Mouse (Mus musculus) brain, embryonic 14.5 days (tissue): ENCODE results near the gene Jmjd8. TPM values are rescaled to one million over a fixed set of nuclear protein-coding genes. Genes with fewer than 3 reads are reported as not detected.

Experiments
- DNase-seq: peaks from one replicate; pipeline ENCODE4 v3.0.0-alpha.2; 2011; ENCODE audit warnings: low read depth
- CTCF ChIP-seq: fragments of 200-500 bp; IDR thresholded peaks from 2 replicates; pipeline ENCODE4 v1.5.1; 2012; ENCODE audit warnings: inconsistent platforms, mild to moderate bottlenecking, moderate library complexity, borderline replicate concordance; ENCODE audit not compliant: insufficient read depth, insufficient read length; ENCODE audit errors: extremely low read depth
- POLR2A ChIP-seq: fragments of 200-500 bp; IDR thresholded peaks from 2 replicates; pipeline ENCODE4 v1.6.1; 2012; ENCODE audit warnings: mild to moderate bottlenecking, inconsistent platforms, borderline replicate concordance; ENCODE audit not compliant: poor library complexity, insufficient read depth, insufficient read length, severe bottlenecking; ENCODE audit errors: extremely low read depth
- polyA plus RNA-seq: library from polyadenylated mRNA; depleted of rRNA; stranded (reverse); fragments of >200 nt; gene quantifications from 2 replicates; pipeline ENCODE4 v1.2.3, GENCODE M21; 2012; rRNA removed

The Jmjd8 gene
- polyA plus RNA-seq, 1 experiment = 80.0 TPM

GRCm38 (mm10) chr17:25877741-25878610, 49.3 kb downstream of the Jmjd8 start:
- no peak for TF ChIP-seq POLR2A
- TF ChIP-seq CTCF = no peak
- no peak for DNase-seq

- DNase-seq = no peak
- no peak for TF ChIP-seq CTCF
- TF ChIP-seq POLR2A = no peak
Observed at GRCm38 (mm10) chr17:25878611-25879180, 50.0 kb downstream of the Jmjd8 start.

DNA sequence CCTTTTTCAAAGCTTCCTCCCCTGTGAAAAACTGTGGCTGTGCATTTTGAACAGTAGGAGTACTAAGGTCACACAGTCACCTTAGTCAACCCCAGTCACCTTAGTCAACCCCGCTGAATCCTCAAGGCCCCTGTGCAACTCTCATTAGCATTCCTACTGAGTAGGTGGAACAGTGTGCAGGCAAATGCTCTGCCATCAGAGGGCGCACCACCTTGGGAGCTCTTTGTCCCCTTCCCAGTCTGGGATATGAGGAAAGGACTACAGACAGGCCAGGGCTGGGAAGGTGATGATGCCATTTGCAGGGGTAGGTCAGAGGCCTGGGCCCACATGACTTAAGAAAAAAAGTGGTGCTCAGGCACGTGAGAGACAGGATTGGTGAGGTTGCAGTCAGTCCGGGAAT, 50.6 kb downstream of the Jmjd8 start:
- TF ChIP-seq CTCF (peak; percentile 48; the same call in 1 of the 2 replicates), POLR2A (no peak)
- DNase-seq = no peak

- TF ChIP-seq CTCF (no peak), POLR2A (no peak)
- DNase-seq = no peak
Observed at GRCm38 (mm10) chr17:25879750-25880149, 51.1 kb downstream of the Jmjd8 start.

DNA sequence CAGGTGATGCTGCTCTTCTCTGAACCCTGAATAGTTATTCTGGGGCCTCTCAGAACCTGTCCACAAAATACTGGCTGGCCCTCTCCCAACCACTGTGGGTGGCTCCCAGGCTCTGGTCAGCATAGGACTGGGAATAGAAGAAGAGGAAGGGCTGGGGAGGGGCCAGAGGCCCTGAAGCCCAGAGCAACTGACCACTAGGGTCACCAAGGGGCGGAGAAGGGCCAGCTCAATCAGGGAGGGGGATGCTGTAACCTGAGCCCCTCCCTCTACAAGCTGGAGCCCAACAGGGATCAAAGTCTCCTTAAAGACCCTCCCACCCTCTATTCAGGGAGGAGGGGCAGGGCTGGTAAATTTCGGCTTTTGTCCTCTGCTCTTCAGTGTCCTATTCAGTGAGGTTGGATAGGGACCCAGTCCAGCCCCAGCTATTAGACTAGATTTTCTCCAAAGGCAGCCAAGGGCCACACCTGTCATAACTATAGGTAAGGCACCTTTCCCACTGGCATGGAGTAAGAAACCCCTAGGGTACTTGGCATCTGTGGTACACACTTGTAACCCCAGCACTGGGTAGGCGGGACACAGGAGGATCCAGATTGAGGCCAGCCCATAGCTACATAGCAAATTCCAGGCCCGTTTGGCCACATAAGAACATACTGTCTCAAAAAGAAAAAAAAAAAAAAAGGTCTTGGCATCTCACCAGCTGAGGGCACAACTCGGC, 51.7 kb downstream of the Jmjd8 start, which contains the start of gene Wfikkn1:
Gene Wfikkn1 (minus strand): TSS at position 663 of the 715 bp plus-strand sequence.
- DNase-seq = no peak
- TF ChIP-seq CTCF = no peak
- TF ChIP-seq POLR2A = no peak

DNA sequence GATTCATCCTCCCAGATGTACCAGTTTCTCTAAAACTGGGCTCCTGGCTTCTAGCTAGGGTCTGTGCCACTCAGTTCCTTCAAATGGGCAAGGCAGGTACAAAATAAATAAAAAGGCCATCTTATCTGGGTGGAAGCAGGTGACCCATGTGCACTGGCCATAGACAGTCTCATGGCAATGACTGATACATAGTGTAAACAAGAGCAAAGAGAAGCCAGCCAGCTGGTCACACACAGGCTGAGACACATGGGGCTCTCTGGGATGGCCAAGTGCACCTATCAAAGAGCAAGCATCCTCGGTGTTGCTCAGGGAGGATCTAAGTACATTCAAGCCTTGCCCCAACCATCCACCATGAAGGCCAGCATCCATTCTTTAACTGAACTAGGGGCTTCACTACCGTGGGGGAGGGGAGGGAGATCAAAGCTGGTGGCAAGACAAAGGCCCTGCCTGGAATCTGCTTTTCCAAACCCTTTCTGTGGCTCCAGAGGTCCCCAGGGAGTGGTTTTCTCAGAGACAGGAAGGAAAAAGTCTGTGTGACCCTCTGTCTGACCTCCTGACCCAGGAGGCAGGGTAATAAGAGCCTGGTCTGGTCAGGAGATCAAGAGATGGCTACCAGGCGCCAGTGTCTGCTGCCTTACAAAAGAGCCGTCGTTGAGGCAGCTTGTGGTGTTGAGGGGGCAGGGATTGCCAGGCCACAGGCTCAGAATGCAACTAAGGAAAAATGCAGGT, 52.4 kb downstream of the Jmjd8 start:
- DNase-seq = no peak
- TF ChIP-seq CTCF (no peak), POLR2A (no peak)

Other genes with a start within 250 kb of the Jmjd8 start
- 11.7 and 16.0 TPM in 2 replicates for gene Lmf1, start 249.8 kb upstream of the Jmjd8 start, polyA plus RNA-seq
- 0.90 and 1.1 TPM in 2 replicates for gene Gng13, start 111.7 kb upstream of the Jmjd8 start, polyA plus RNA-seq
- 12.4 and 18.7 TPM in 2 replicates for gene Chtf18, start 101.4 kb upstream of the Jmjd8 start, polyA plus RNA-seq
- 43.2 and 59.4 TPM in 2 replicates for gene Rpusd1, start 101.2 kb upstream of the Jmjd8 start, polyA plus RNA-seq
- 0.09 TPM in 1 of 2 replicates, not detected in the other for gene Mslnl, start 92.8 kb upstream of the Jmjd8 start, polyA plus RNA-seq
- 0.07 and 0.19 TPM in 2 replicates for gene Msln, start 74.5 kb upstream of the Jmjd8 start, polyA plus RNA-seq
- 26.7 and 30.6 TPM in 2 replicates for gene Narfl, start 55.1 kb upstream of the Jmjd8 start, polyA plus RNA-seq
- gene Haghl, start 43.2 kb upstream of the Jmjd8 start, polyA plus RNA-seq = 167 and 268 TPM in 2 replicates
- 0.08 and 0.11 TPM in 2 replicates for gene Ccdc78, start 42.3 kb upstream of the Jmjd8 start, polyA plus RNA-seq
- 93.9 and 145 TPM in 2 replicates for gene Fam173a, start 36.0 kb upstream of the Jmjd8 start, polyA plus RNA-seq
- 0.12 and 0.21 TPM in 2 replicates for gene AC134908.4, start 33.2 kb upstream of the Jmjd8 start, polyA plus RNA-seq
- gene Metrn, start 31.7 kb upstream of the Jmjd8 start, polyA plus RNA-seq = 107 and 109 TPM in 2 replicates
- gene Fbxl16, start 19.8 kb upstream of the Jmjd8 start, polyA plus RNA-seq = 91.8 and 101 TPM in 2 replicates
- 47.0 and 57.5 TPM in 2 replicates for gene Wdr24, start 5.2 kb upstream of the Jmjd8 start, polyA plus RNA-seq
- gene Stub1, start 4.5 kb downstream of the Jmjd8 start, polyA plus RNA-seq = 252 and 308 TPM in 2 replicates
- gene Rhbdl1, start 8.4 kb downstream of the Jmjd8 start, polyA plus RNA-seq = 56.2 and 67.3 TPM in 2 replicates
- 26.6 and 40.8 TPM in 2 replicates for gene Gm20683, start 12.9 kb downstream of the Jmjd8 start, polyA plus RNA-seq
- 88.4 and 111 TPM in 2 replicates for gene Rhot2, start 16.0 kb downstream of the Jmjd8 start, polyA plus RNA-seq
- gene Wdr90, start 32.6 kb downstream of the Jmjd8 start, polyA plus RNA-seq = 49.5 and 81.1 TPM in 2 replicates
- 11.7 and 14.8 TPM in 2 replicates for gene Mcrip2, start 39.9 kb downstream of the Jmjd8 start, polyA plus RNA-seq
- gene Mettl26, start 46.2 kb downstream of the Jmjd8 start, polyA plus RNA-seq = 71.4 and 89.5 TPM in 2 replicates
- 0.66 and 0.90 TPM in 2 replicates for gene Wfikkn1, start 52.0 kb downstream of the Jmjd8 start, polyA plus RNA-seq
- gene Rab40c, start 90.9 kb downstream of the Jmjd8 start, polyA plus RNA-seq = 88.3 and 98.8 TPM in 2 replicates
- 117 and 126 TPM in 2 replicates for gene Pigq, start 116.1 kb downstream of the Jmjd8 start, polyA plus RNA-seq
- 0.08 and 0.56 TPM in 2 replicates for gene Nhlrc4, start 116.1 kb downstream of the Jmjd8 start, polyA plus RNA-seq
- gene A930017K11Rik, start 123.7 kb downstream of the Jmjd8 start, polyA plus RNA-seq = 0.66 and 1.0 TPM in 2 replicates
- 50.4 and 50.5 TPM in 2 replicates for gene Capn15, start 156.9 kb downstream of the Jmjd8 start, polyA plus RNA-seq
- 68.5 and 82.4 TPM in 2 replicates for gene Rab11fip3, start 240.7 kb downstream of the Jmjd8 start, polyA plus RNA-seq